Mouse (Mus musculus) heart, embryonic 12.5 days (tissue): ENCODE data around the gene Aff2. TPM values are rescaled to one million over a fixed set of nuclear protein-coding genes. Genes with fewer than 3 reads are reported as not detected.

Experiments
- ATAC-seq: fragments of 200-750 bp; cut with Nextera tagmentation; 2 replicates; pipeline ENCODE4 v1.8.0; 2017; ENCODE audit warnings: moderate TSS enrichment, moderate library complexity; ENCODE audit not compliant: insufficient number of reproducible peaks, low FRiP score
- H3K27ac ChIP-seq: fragments of 300-500 bp; sonication (generic); 2 replicates; pipeline ENCODE4 v1.5.1; 2016; ENCODE audit warnings: mild to moderate bottlenecking, moderate library complexity; ENCODE audit not compliant: poor library complexity, severe bottlenecking
- H3K27me3 ChIP-seq: fragments of 300-500 bp; sonication (generic); replicated peaks from 2 replicates; pipeline ENCODE4 v1.6.1; 2016; ENCODE audit warnings: mild to moderate bottlenecking, moderate library complexity
- H3K36me3 ChIP-seq: fragments of 300-500 bp; sonication (generic); 2 replicates; pipeline ENCODE4 v1.6.1; 2016; ENCODE audit warnings: mild to moderate bottlenecking, moderate library complexity
- H3K4me1 ChIP-seq: fragments of 300-500 bp; sonication (generic); replicated peaks from 2 replicates; pipeline ENCODE4 v1.6.1; 2016; ENCODE audit warnings: mild to moderate bottlenecking
- H3K4me2 ChIP-seq: fragments of 300-500 bp; sonication (generic); 2 replicates; pipeline ENCODE4 v1.6.1; 2016; ENCODE audit warnings: mild to moderate bottlenecking, moderate library complexity
- H3K4me3 ChIP-seq: fragments of 300-500 bp; sonication (generic); 2 replicates; pipeline ENCODE4 v1.5.1; 2016; ENCODE audit warnings: mild to moderate bottlenecking
- H3K9ac ChIP-seq: fragments of 300-500 bp; sonication (generic); 2 replicates; pipeline ENCODE4 v1.6.1; 2016; ENCODE audit warnings: mild to moderate bottlenecking, moderate library complexity
- H3K9me3 ChIP-seq: fragments of 300-500 bp; sonication (generic); replicated peaks from 2 replicates; pipeline ENCODE4 v1.6.1; 2016; ENCODE audit warnings: mild to moderate bottlenecking, moderate library complexity
- WGBS: fragments of 180-500 bp; shearing (Covaris S2); methylation state at CpG from one replicate; pipeline ENCODE4 v1.1.7; 2016; 5-methylcytosine and 5-hydroxymethylcytosine counted together
- polyA plus RNA-seq: library from polyadenylated mRNA; unstranded; fragments of >200 nt; fragmentation: Nextera tagmentation; extraction: Ambion mirVana; gene quantifications from 2 replicates; pipeline ENCODE4 v1.2.1, GENCODE M21; 2016

Gene Aff2
- polyA plus RNA-seq, 1 experiment from 2014 or later: 9.7 TPM

DNA sequence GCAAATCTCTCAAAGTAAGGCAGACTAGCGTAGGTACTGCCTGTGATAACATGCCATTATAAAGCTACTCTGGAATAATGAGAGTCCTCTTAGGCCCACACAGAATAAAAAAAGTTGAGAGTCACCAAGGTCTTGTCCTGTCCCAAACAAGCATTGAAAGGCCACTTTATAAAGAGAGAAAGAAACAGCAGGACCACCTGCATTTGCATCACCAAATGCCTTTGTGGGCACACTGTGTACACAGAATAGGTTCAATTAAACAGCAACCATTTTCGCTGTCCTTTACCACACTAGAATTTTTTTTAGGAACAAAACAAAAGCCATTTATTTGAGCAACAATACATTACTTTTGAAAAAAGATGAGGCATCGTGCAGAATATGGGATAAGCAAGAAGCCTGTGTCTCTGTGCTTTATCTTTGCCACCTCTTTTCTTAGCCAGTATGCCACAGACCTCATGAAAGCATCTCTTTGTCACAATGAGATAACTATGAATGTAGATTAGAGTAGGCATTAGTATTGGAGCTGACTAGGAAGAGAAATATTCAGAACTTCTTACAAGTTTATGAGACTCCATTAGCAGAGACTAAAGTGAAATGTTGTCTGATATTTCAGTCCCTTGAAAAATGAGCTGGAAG is 385.0 kb downstream of the Aff2 start:
- no peak for ATAC-seq
- H3K36me3 ChIP-seq: no peaks in the 10 kb centered on the region
- H3K4me1 ChIP-seq: no peaks in the 10 kb centered on the region; the same call in 1 of the 2 replicates
- H3K27me3 ChIP-seq: no peaks in the 10 kb centered on the region
- no peak overlapping the region for H3K4me2 ChIP-seq
- H3K4me3 ChIP-seq: no peak overlapping the region
- H3K9me3 ChIP-seq: no peaks in the 10 kb centered on the region
- 52% methylated on average over 3 of the region's 3 CpGs for WGBS
- no peak overlapping the region for H3K27ac ChIP-seq
- no peak overlapping the region for H3K9ac ChIP-seq

- Histone ChIP-seq H3K4me2 (no peak overlapping the region), H3K4me1 (no peaks in the 10 kb centered on the region), H3K9ac (no peak overlapping the region), H3K4me3 (no peak overlapping the region), H3K36me3 (no peaks in the 10 kb centered on the region), H3K9me3 (no peaks in the 10 kb centered on the region), H3K27ac (no peak overlapping the region), H3K27me3 (no peaks in the 10 kb centered on the region)
- 67% methylated on average over 2 of the region's 2 CpGs for WGBS
- ATAC-seq: no peak
These were observed 441.9 kb downstream of the Aff2 start for GRCm38 (mm10) chrX:69801890-69802439.

- WGBS: 86% methylated on average over 3 of the region's 3 CpGs
- no peaks in the 10 kb centered on the region for H3K4me1 ChIP-seq
- no peak overlapping the region for H3K9ac ChIP-seq
- no peak overlapping the region for H3K4me2 ChIP-seq
- no peak for ATAC-seq
- no peak overlapping the region for H3K27ac ChIP-seq
- no peaks in the 10 kb centered on the region for H3K36me3 ChIP-seq
- no peaks in the 10 kb centered on the region for H3K27me3 ChIP-seq
- no peaks in the 10 kb centered on the region for H3K9me3 ChIP-seq
- H3K4me3 ChIP-seq: no peak overlapping the region
These were observed 442.4 kb downstream of the Aff2 start for GRCm38 (mm10) chrX:69802481-69802880.

DNA sequence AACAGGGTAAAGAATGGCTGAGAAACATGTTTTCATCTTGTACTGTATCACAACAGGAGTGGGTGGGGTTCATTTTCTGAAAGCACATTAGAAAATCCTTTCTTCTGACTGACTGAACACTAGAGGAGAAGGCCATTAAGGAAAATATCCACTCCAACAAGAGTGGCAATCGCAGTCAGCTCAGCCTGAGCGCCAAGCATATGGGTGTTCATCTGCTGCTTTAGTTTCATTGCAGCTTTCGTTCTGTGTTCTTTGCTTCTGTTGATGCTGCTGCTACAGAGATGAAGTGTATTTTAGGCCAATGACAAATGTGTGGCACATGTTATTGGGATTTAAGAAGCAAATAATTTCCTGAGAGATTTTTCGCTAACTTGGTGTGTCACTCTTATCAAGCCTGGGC is 451.7 kb downstream of the Aff2 start:
- Histone ChIP-seq H3K9me3 (no peaks in the 10 kb centered on the region), H3K4me1 (no peaks in the 10 kb centered on the region), H3K4me3 (no peak overlapping the region), H3K4me2 (no peak overlapping the region), H3K36me3 (no peaks in the 10 kb centered on the region), H3K9ac (no peak overlapping the region), H3K27ac (no peak overlapping the region), H3K27me3 (no peaks in the 10 kb centered on the region)
- no peak for ATAC-seq
- 75% methylated on average over 4 of the region's 4 CpGs for WGBS

- Histone ChIP-seq H3K4me2 (no peak overlapping the region), H3K27me3 (no peaks in the 10 kb centered on the region), H3K4me3 (no peak overlapping the region), H3K27ac (no peak overlapping the region), H3K36me3 (no peaks in the 10 kb centered on the region), H3K9ac (no peak overlapping the region), H3K4me1 (no peaks in the 10 kb centered on the region), H3K9me3 (no peaks in the 10 kb centered on the region)
- ATAC-seq: no peak
- WGBS: 85% methylated on average over 2 of the region's 2 CpGs
These were observed 455.0 kb downstream of the Aff2 start for GRCm38 (mm10) chrX:69815054-69815453.

GRCm38 (mm10) chrX:69817679-69818078 is 457.6 kb downstream of the Aff2 start:
- ATAC-seq: no peak

DNA sequence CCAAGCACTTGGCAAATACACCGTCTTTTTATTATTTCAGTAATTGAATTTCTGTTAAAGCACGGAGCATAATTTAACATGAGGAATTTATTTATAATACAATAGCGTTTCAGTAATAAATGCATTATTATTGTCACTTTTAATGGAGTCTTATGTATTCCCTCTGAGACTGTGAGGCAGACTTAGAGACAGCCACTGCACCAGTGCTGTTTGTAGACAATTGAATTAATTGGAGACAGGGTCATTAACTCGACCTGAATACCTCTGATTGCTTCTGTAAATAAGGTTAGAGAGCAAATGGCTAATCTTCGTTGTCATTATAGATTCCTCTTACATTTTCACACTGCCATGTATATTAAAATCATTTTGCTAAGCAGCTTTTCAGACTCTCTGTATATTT is 458.1 kb downstream of the Aff2 start:
- 66% methylated on average over 5 of the region's 5 CpGs for WGBS
- no peaks in the 10 kb centered on the region for H3K36me3 ChIP-seq
- H3K27ac ChIP-seq: no peak overlapping the region
- ATAC-seq: no peak
- no peak overlapping the region for H3K4me2 ChIP-seq
- H3K9me3 ChIP-seq: no peaks in the 10 kb centered on the region
- H3K27me3 ChIP-seq: no peaks in the 10 kb centered on the region
- no peak overlapping the region for H3K9ac ChIP-seq
- H3K4me1 ChIP-seq: no peaks in the 10 kb centered on the region
- no peak overlapping the region for H3K4me3 ChIP-seq

More at GRCm38 (mm10) chrX:69817679-69818078, 457.6 kb downstream of the Aff2 start:
- no peaks in the 10 kb centered on the region for H3K9me3 ChIP-seq
- H3K36me3 ChIP-seq: no peaks in the 10 kb centered on the region
- no peak overlapping the region for H3K27ac ChIP-seq
- H3K4me1 ChIP-seq: no peaks in the 10 kb centered on the region
- no peaks in the 10 kb centered on the region for H3K27me3 ChIP-seq
- no peak overlapping the region for H3K4me3 ChIP-seq
- H3K4me2 ChIP-seq: no peak overlapping the region
- 87% methylated on average over 3 of the region's 3 CpGs for WGBS
- H3K9ac ChIP-seq: no peak overlapping the region

- H3K9ac ChIP-seq: no peak overlapping the region
- no peak overlapping the region for H3K27ac ChIP-seq
- no peak overlapping the region for H3K4me3 ChIP-seq
- no peaks in the 10 kb centered on the region for H3K9me3 ChIP-seq
- H3K4me2 ChIP-seq: no peak overlapping the region
- no peaks in the 10 kb centered on the region for H3K4me1 ChIP-seq
- no peak for ATAC-seq
- no peaks in the 10 kb centered on the region for H3K27me3 ChIP-seq
- WGBS: 89% methylated on average over 5 of the region's 5 CpGs
- H3K36me3 ChIP-seq: no peaks in the 10 kb centered on the region
These were observed 507.5 kb downstream of the Aff2 start for GRCm38 (mm10) chrX:69867601-69868000.

DNA sequence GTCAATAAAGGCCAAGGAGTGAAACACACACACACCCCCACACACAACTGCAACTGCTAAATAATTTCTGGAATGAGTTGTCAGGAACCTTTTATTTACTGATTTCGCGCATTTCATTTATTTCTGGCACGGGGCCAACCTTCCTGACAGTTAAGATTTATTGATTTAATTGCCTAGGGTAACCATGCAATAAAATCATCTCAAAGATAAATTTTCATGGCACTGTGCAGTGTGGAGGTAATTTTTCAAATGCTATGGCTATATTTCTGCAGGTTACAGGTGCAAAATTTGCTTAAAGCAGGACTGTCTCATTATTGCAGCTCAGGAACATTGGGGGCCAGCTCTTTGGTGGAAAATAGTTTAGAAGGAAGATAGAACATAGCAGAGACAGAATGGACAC is 531.6 kb downstream of the Aff2 start:
- Histone ChIP-seq H3K27ac (no peak overlapping the region), H3K9me3 (no peaks in the 10 kb centered on the region), H3K36me3 (no peaks in the 10 kb centered on the region), H3K9ac (no peak overlapping the region), H3K27me3 (no peaks in the 10 kb centered on the region), H3K4me2 (no peak overlapping the region), H3K4me3 (no peak overlapping the region), H3K4me1 (no peaks in the 10 kb centered on the region)
- no peak for ATAC-seq
- WGBS: 83% methylated on average over 3 of the region's 3 CpGs
